Mouse (Mus musculus): ENCODE measurements around the gene Mybph.

Gene Mybph

GRCm38 (mm10) chr1:134210179-134210755, 17.0 kb downstream of the Mybph start:
- no peak for DNase-seq (ENCODE audit: low spot score in 2 of 2)

GRCm38 (mm10) chr1:134211043-134211442, 17.8 kb downstream of the Mybph start:
- no peak for DNase-seq (ENCODE audit: low spot score in 2 of 2)

GRCm38 (mm10) chr1:134211631-134212030, 18.4 kb downstream of the Mybph start:
- DNase-seq (ENCODE audit: low spot score in 2 of 2), result no peak

- DNase-seq (ENCODE audit: low spot score in 2 of 2), result no peak
These were observed 19.1 kb downstream of the Mybph start for GRCm38 (mm10) chr1:134212351-134212750.

- no peak for DNase-seq (ENCODE audit: low spot score in 2 of 2)
These were observed 20.2 kb downstream of the Mybph start for GRCm38 (mm10) chr1:134213405-134213804.

- DNase-seq (ENCODE audit: low spot score in 2 of 2), result no peak
These were observed 21.8 kb downstream of the Mybph start for GRCm38 (mm10) chr1:134215059-134215458.

GRCm38 (mm10) chr1:134215751-134216628, 22.7 kb downstream of the Mybph start:
- DNase-seq (ENCODE audit: low spot score in 2 of 2), result no peak

- DNase-seq (ENCODE audit: low spot score in 2 of 2), result no peak
These were observed 23.4 kb downstream of the Mybph start for GRCm38 (mm10) chr1:134216629-134216971.

- DNase-seq (ENCODE audit: low spot score in 2 of 2), result peak in 1 of 2 experiments; percentile 36
These were observed 23.8 kb downstream of the Mybph start for GRCm38 (mm10) chr1:134217028-134217481.

- no peak for DNase-seq (ENCODE audit: low spot score in 2 of 2)
These were observed 24.7 kb downstream of the Mybph start for GRCm38 (mm10) chr1:134217942-134218341.

- no peak for DNase-seq (ENCODE audit: low spot score in 2 of 2)
These were observed 26.4 kb downstream of the Mybph start for GRCm38 (mm10) chr1:134219608-134220007.

GRCm38 (mm10) chr1:134221172-134221571, 27.9 kb downstream of the Mybph start:
- no peak for DNase-seq (ENCODE audit: low spot score in 2 of 2)

GRCm38 (mm10) chr1:134222122-134223055, 29.1 kb downstream of the Mybph start:
- no peak for DNase-seq (ENCODE audit: low spot score in 2 of 2)

GRCm38 (mm10) chr1:134224649-134225227, 31.5 kb downstream of the Mybph start:
- DNase-seq (ENCODE audit: low spot score in 2 of 2), result no peak

- no peak for DNase-seq (ENCODE audit: low spot score in 2 of 2)
These were observed 32.1 kb downstream of the Mybph start for GRCm38 (mm10) chr1:134225375-134225774.

GRCm38 (mm10) chr1:134226739-134227138, 33.5 kb downstream of the Mybph start:
- DNase-seq (ENCODE audit: low spot score in 2 of 2), result no peak

GRCm38 (mm10) chr1:134229806-134230575, 36.7 kb downstream of the Mybph start:
- no peak for DNase-seq (ENCODE audit: low spot score in 2 of 2)

GRCm38 (mm10) chr1:134230638-134231228, 37.5 kb downstream of the Mybph start:
- DNase-seq (ENCODE audit: low spot score in 2 of 2), result no peak

GRCm38 (mm10) chr1:134231270-134231669, 38.0 kb downstream of the Mybph start:
- DNase-seq (ENCODE audit: low spot score in 2 of 2), result no peak

GRCm38 (mm10) chr1:134231681-134232080, 38.4 kb downstream of the Mybph start:
- no peak for DNase-seq (ENCODE audit: low spot score in 2 of 2)
